ENCODE assay signal across 17 mouse cellular contexts in genomic region chr1:61629857-61630256, GRCm38 (mm10). TPM values are rescaled to one million over a fixed set of nuclear protein-coding genes. Genes with fewer than 3 reads are reported as not detected.
DNase-seq lines count a peak whose midpoint lies in the region; ATAC-seq and TF ChIP-seq lines count a peak whose summit lies in the region.
"Had no signal": no experiment of that assay in that cellular context is flagged by ENCODE, and none has a peak within 500 bp of the region (broad histone marks: within the 10 kb centered on the region; RNA-seq: fewer than 3 reads in every experiment).

No protein-coding gene starts in this region.

- TF ChIP-seq EP300 in lung, postnatal 0 days (IDR thresholded peaks at IDR 0.05), result peak; percentile 93
- TF ChIP-seq EP300 in liver, postnatal 0 days (IDR thresholded peaks at IDR 0.05; ENCODE audit: low read depth), result peak; percentile 36; the same call in 1 of the 2 replicates

- H3K4me1 ChIP-seq in lung, postnatal 0 days (ENCODE audit: insufficient read depth, low read depth, low read length), result no peaks in the 10 kb centered on the region
- no peaks in the 10 kb centered on the region; the same call in none of the 2 replicates for H3K4me1 ChIP-seq in lung, adult 2 months (ENCODE audit: control insufficient read depth, insufficient read depth, low read length)
- no peaks in the 10 kb centered on the region for H3K4me1 ChIP-seq in midbrain, embryonic 11.5 days (ENCODE audit: control insufficient read depth, insufficient read depth, low read length)
- no peaks in the 10 kb centered on the region for H3K4me1 ChIP-seq in midbrain, embryonic 16.5 days (ENCODE audit: control insufficient read depth, insufficient read depth, low read length)
- no peaks in the 10 kb centered on the region for H3K4me1 ChIP-seq in liver, postnatal 0 days (ENCODE audit: insufficient read depth)
- H3K4me1 ChIP-seq: embryonic facial prominence, embryonic 13.5 days; forebrain, embryonic 12.5 days; heart, embryonic 13.5 days had no signal

- no peaks in the 10 kb centered on the region for H3K27me3 ChIP-seq in lung, postnatal 0 days (replicated peaks; ENCODE audit: insufficient read depth, low read length)
- H3K27me3 ChIP-seq in midbrain, embryonic 11.5 days (ENCODE audit: control insufficient read depth, insufficient read depth, low read length), result no peaks in the 10 kb centered on the region
- no peaks in the 10 kb centered on the region for H3K27me3 ChIP-seq in midbrain, embryonic 16.5 days (ENCODE audit: control insufficient read depth, insufficient read depth, low read depth, low read length)
- H3K27me3 ChIP-seq in liver, postnatal 0 days (ENCODE audit: insufficient read depth, low read length), result no peaks in the 10 kb centered on the region
- H3K27me3 ChIP-seq: embryonic facial prominence, embryonic 13.5 days; forebrain, embryonic 12.5 days; heart, embryonic 13.5 days had no signal

- no peaks in the 10 kb centered on the region for H3K9me3 ChIP-seq in lung, postnatal 0 days (ENCODE audit: low read length)
- H3K9me3 ChIP-seq in midbrain, embryonic 11.5 days (ENCODE audit: control insufficient read depth, low read length), result no peaks in the 10 kb centered on the region
- H3K9me3 ChIP-seq in midbrain, embryonic 16.5 days (replicated peaks; ENCODE audit: control insufficient read depth, low read length, poor library complexity, severe bottlenecking), result no peaks in the 10 kb centered on the region
- H3K9me3 ChIP-seq in liver, postnatal 0 days (ENCODE audit: low read length), result no peaks in the 10 kb centered on the region
- H3K9me3 ChIP-seq: embryonic facial prominence, embryonic 13.5 days; forebrain, embryonic 12.5 days; heart, embryonic 13.5 days had no signal

- no peak overlapping the region for H3K4me2 ChIP-seq in lung, postnatal 0 days (replicated peaks; ENCODE audit: low read depth, low read length)
- no peak overlapping the region for H3K4me2 ChIP-seq in midbrain, embryonic 11.5 days
- H3K4me2 ChIP-seq in midbrain, embryonic 16.5 days (ENCODE audit: low read length), result no peak overlapping the region
- no peak overlapping the region for H3K4me2 ChIP-seq in liver, postnatal 0 days (ENCODE audit: low read depth, low read length)
- H3K4me2 ChIP-seq: embryonic facial prominence, embryonic 13.5 days; forebrain, embryonic 12.5 days; heart, embryonic 13.5 days had no signal

- ATAC-seq in lung, postnatal 0 days, result peak; percentile 55
- ATAC-seq in midbrain, embryonic 11.5 days (ENCODE audit: low FRiP score), result no peak
- ATAC-seq in midbrain, embryonic 16.5 days, result no peak
- no peak for ATAC-seq in liver, postnatal 0 days
- ATAC-seq: forebrain, postnatal 0 days had no signal

- H3K4me3 ChIP-seq in lung, postnatal 0 days (ENCODE audit: low read depth, low read length), result no peak overlapping the region
- H3K4me3 ChIP-seq in lung, adult 2 months (replicated peaks; ENCODE audit: extremely low read depth, low read depth, low read length), result no peak overlapping the region
- H3K4me3 ChIP-seq in midbrain, embryonic 11.5 days (ENCODE audit: low read depth, low read length), result no peak overlapping the region
- H3K4me3 ChIP-seq in midbrain, embryonic 16.5 days (ENCODE audit: low read depth, low read length), result no peak overlapping the region
- no peak overlapping the region for H3K4me3 ChIP-seq in liver, postnatal 0 days (ENCODE audit: low read depth, low read length)
- H3K4me3 ChIP-seq: embryonic facial prominence, embryonic 13.5 days; forebrain, embryonic 12.5 days; heart, embryonic 13.5 days had no signal

- H3K9ac ChIP-seq in lung, postnatal 0 days (replicated peaks; ENCODE audit: low read depth), result no peak overlapping the region
- no peak overlapping the region for H3K9ac ChIP-seq in midbrain, embryonic 11.5 days (ENCODE audit: low read length)
- H3K9ac ChIP-seq in midbrain, embryonic 16.5 days (ENCODE audit: low read depth, low read length), result no peak overlapping the region
- H3K9ac ChIP-seq in liver, postnatal 0 days (replicated peaks), result no peak overlapping the region
- H3K9ac ChIP-seq: embryonic facial prominence, embryonic 13.5 days; forebrain, embryonic 12.5 days; forebrain, postnatal 0 days; heart, embryonic 13.5 days had no signal

- no peaks in the 10 kb centered on the region for H3K36me3 ChIP-seq in lung, postnatal 0 days (ENCODE audit: insufficient read depth, low read length)
- H3K36me3 ChIP-seq in midbrain, embryonic 11.5 days (ENCODE audit: control insufficient read depth, insufficient read depth, low read length), result no peaks in the 10 kb centered on the region
- H3K36me3 ChIP-seq in midbrain, embryonic 16.5 days (ENCODE audit: control insufficient read depth, insufficient read depth, low read length), result no peaks in the 10 kb centered on the region
- H3K36me3 ChIP-seq in liver, postnatal 0 days (replicated peaks; ENCODE audit: insufficient read depth, low read length), result no peaks in the 10 kb centered on the region
- H3K36me3 ChIP-seq: embryonic facial prominence, embryonic 13.5 days; forebrain, embryonic 12.5 days; heart, embryonic 13.5 days had no signal

- no peak overlapping the region for H3K27ac ChIP-seq in lung, postnatal 0 days (ENCODE audit: low read length)
- H3K27ac ChIP-seq in midbrain, embryonic 11.5 days (ENCODE audit: low read depth, low read length), result no peak overlapping the region
- H3K27ac ChIP-seq in midbrain, embryonic 16.5 days (ENCODE audit: low read length), result no peak overlapping the region
- no peak overlapping the region for H3K27ac ChIP-seq in liver, postnatal 0 days (ENCODE audit: low read depth)
- H3K27ac ChIP-seq: embryonic facial prominence, embryonic 13.5 days; forebrain, embryonic 12.5 days; heart, embryonic 13.5 days had no signal

- TF ChIP-seq CTCF in lung, postnatal 0 days (IDR thresholded peaks at IDR 0.05), result no peak
- no peak for TF ChIP-seq CTCF in lung, adult 2 months (IDR thresholded peaks at IDR 0.05; ENCODE audit: insufficient read depth, low read length)
- no peak for TF ChIP-seq CTCF in liver, postnatal 0 days (IDR thresholded peaks at IDR 0.05; ENCODE audit: low read depth)

- peak; percentile 34 for DNase-seq in lung, postnatal 0 days (ENCODE audit: low spot score)
- no peak for DNase-seq in lung, adult 2 months
- DNase-seq in midbrain, embryonic 11.5 days (ENCODE audit: low spot score, missing footprints), result peak; percentile 23
- DNase-seq in liver, postnatal 0 days, result no peak
- DNase-seq in kidney, adult 18-20 months, result no peak
- DNase-seq in kidney, postnatal 36 days, result no peak
- DNase-seq: adrenal gland, postnatal 10 days; cerebellum, adult 11 months; cerebellum, adult 8-10 months; cerebellum, postnatal 14 days; forebrain, postnatal 0 days; gastrocnemius, postnatal 14 days; heart, postnatal 36 days had no signal

- 58% methylated on average over 2 of the region's 2 CpGs for WGBS in lung, postnatal 0 days
- 54% methylated on average over 2 of the region's 2 CpGs for WGBS in lung, adult 2 months
- 88% methylated on average over 2 of the region's 2 CpGs for WGBS in midbrain, embryonic 11.5 days
- 89% methylated on average over 2 of the region's 2 CpGs for WGBS in midbrain, embryonic 16.5 days
- 39% methylated on average over 2 of the region's 2 CpGs for WGBS in liver, postnatal 0 days (ENCODE audit: insufficient replicate concordance)

- no peak for TF ChIP-seq POLR2A in lung, adult 2 months (IDR thresholded peaks at IDR 0.05; ENCODE audit: borderline replicate concordance, extremely low read depth, low read depth, low read length)

RNA-seq across cellular contexts. Expression of gene Pard3b, which starts 8.8 kb away (rescaled TPM):
- 19.1 and 23.8 TPM in 2 replicates for polyA plus RNA-seq in lung, postnatal 0 days (2015; fragmentation: Nextera tagmentation; extraction: Ambion mirVana)
- polyA plus RNA-seq in lung, adult 2 months (2012; rRNA removed), result 5.7 and 9.3 TPM in 2 replicates
- 8.8 and 9.8 TPM in 2 replicates for polyA plus RNA-seq in midbrain, embryonic 11.5 days (2014; fragmentation: Nextera tagmentation; extraction: Ambion mirVana)
- 6.3 and 7.2 TPM in 2 replicates for polyA plus RNA-seq in midbrain, embryonic 16.5 days (2015; fragmentation: Nextera tagmentation; extraction: Ambion mirVana)
- 2.8 and 3.3 TPM in 2 replicates for polyA plus RNA-seq in liver, postnatal 0 days (2015; fragmentation: Nextera tagmentation; extraction: Ambion mirVana)

Comparison
In these comparisons a context has a peak if more than half of its experiments do, and no peak if none do; other contexts are left out.
1. DNase-seq: peak in lung, postnatal 0 days (single experiment) and midbrain, embryonic 11.5 days (single experiment); none in lung, adult 2 months (single experiment), liver, postnatal 0 days (single experiment), kidney, adult 18-20 months (single experiment) and kidney, postnatal 36 days (0 of 2).